Mouse (Mus musculus) heart, embryonic 11.5 days (tissue): Measurements from ENCODE around the gene Hoxb2. TPM values are rescaled to one million over a fixed set of nuclear protein-coding genes. Genes with fewer than 3 reads are reported as not detected.
A peak's percentile ranks its signal among the peaks of the same experiment; 100 is the strongest.

Source experiments
- ATAC-seq: fragments of 200-750 bp; cut with Nextera tagmentation; replicated peaks from 2 replicates; pipeline ENCODE4 v1.8.0; 2017; ENCODE audit warnings: moderate library complexity; ENCODE audit not compliant: insufficient number of reproducible peaks, low FRiP score, low TSS enrichment
- H3K27ac ChIP-seq: fragments of 300-500 bp; sonication (generic); 2 replicates; pipeline ENCODE4 v1.5.1; 2014; ENCODE audit warnings: mild to moderate bottlenecking, low read depth, low read length
- H3K27me3 ChIP-seq: fragments of 300-500 bp; sonication (generic); 2 replicates; pipeline ENCODE4 v1.6.1; 2014; ENCODE audit warnings: mild to moderate bottlenecking, low read length, mixed read lengths; ENCODE audit not compliant: control insufficient read depth, insufficient read depth
- H3K36me3 ChIP-seq: fragments of 300-500 bp; sonication (generic); 2 replicates; pipeline ENCODE4 v1.6.1; 2014; ENCODE audit warnings: mild to moderate bottlenecking, low read length, moderate library complexity, mixed read lengths; ENCODE audit not compliant: control insufficient read depth, insufficient read depth
- H3K4me1 ChIP-seq: fragments of 300-500 bp; sonication (generic); 2 replicates; pipeline ENCODE4 v1.6.1; 2014; ENCODE audit warnings: low read length; ENCODE audit not compliant: control insufficient read depth, insufficient read depth
- H3K4me2 ChIP-seq: fragments of 300-500 bp; sonication (generic); 2 replicates; pipeline ENCODE4 v1.6.1; 2014; ENCODE audit warnings: mild to moderate bottlenecking, moderate library complexity
- H3K4me3 ChIP-seq: fragments of 300-500 bp; sonication (generic); 2 replicates; pipeline ENCODE4 v1.5.1; 2014; ENCODE audit warnings: low read depth, low read length
- H3K9ac ChIP-seq: fragments of 300-500 bp; sonication (generic); 2 replicates; pipeline ENCODE4 v1.6.1; 2014; ENCODE audit warnings: mild to moderate bottlenecking, low read depth, low read length, moderate library complexity
- H3K9me3 ChIP-seq: fragments of 300-500 bp; sonication (generic); replicated peaks from 2 replicates; pipeline ENCODE4 v1.6.1; 2016; ENCODE audit warnings: low read length; ENCODE audit not compliant: control insufficient read depth
- WGBS: fragments of 180-500 bp; shearing (Covaris S2); extraction: QIAGEN DNeasy Blood & Tissue Kit; methylation state at CpG from one replicate; pipeline ENCODE4 v1.1.7; 2014; ENCODE audit not compliant: insufficient replicate concordance; 5-methylcytosine and 5-hydroxymethylcytosine counted together
- polyA plus RNA-seq: library from polyadenylated mRNA; unstranded; fragments of >200 nt; fragmentation: Nextera tagmentation; extraction: Ambion mirVana; gene quantifications from 2 replicates; pipeline ENCODE4 v1.2.1, GENCODE M21; 2014

Hoxb2 gene
- polyA plus RNA-seq, 1 experiment from 2014 or later: 7.4 TPM

- H3K9ac ChIP-seq: 0 out of 2 replicates have a peak overlapping the region, but pooled peaks have one; percentile 2
- H3K4me1 ChIP-seq: peaks cover 3% of the 10 kb centered on the region; the same call in 1 of the 2 replicates
- H3K36me3 ChIP-seq: no peaks in the 10 kb centered on the region
- no peak overlapping the region for H3K4me3 ChIP-seq
- H3K9me3 ChIP-seq: no peaks in the 10 kb centered on the region
- H3K4me2 ChIP-seq: peak overlapping the region; percentile 29; the same call in 1 of the 2 replicates
- under 1% methylated on average over 12 of the region's 12 CpGs for WGBS
- H3K27me3 ChIP-seq: peaks cover 93% of the 10 kb centered on the region
- no peak for ATAC-seq
- peak overlapping the region; percentile 41; the same call in 1 of the 2 replicates for H3K27ac ChIP-seq
These were observed 23.6 kb upstream of the Hoxb2 start for GRCm38 (mm10) chr11:96326705-96327104.

DNA sequence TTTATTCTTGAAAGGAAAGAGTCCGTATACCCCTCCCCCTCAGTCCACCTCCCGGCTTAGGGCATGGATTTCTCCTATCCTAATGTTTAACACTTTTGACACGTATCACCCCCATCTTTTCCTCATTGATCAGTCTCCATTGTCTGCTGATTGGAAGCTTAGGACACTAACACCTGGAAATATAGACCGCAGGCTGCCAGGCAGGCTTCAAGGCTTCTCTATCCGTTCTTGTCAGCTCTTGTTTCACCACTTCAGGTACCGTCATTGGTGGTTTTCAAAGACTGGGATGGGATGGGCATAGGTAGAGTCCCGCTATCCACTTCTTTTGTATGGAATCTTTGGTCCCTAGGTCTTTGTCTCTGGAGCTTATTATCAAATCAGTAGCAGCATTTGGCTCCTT is 23.2 kb upstream of the Hoxb2 start:
- Histone ChIP-seq H3K9ac (no peak overlapping the region), H3K27me3 (peaks cover 93% of the 10 kb centered on the region), H3K9me3 (no peaks in the 10 kb centered on the region), H3K4me3 (no peak overlapping the region), H3K4me2 (0 out of 2 replicates have a peak overlapping the region, but pooled peaks have one; percentile 29), H3K4me1 (peaks cover 3% of the 10 kb centered on the region; the same call in 1 of the 2 replicates), H3K27ac (no peak overlapping the region), H3K36me3 (no peaks in the 10 kb centered on the region)
- no peak for ATAC-seq
- 6% methylated on average over 7 of the region's 7 CpGs for WGBS

DNA sequence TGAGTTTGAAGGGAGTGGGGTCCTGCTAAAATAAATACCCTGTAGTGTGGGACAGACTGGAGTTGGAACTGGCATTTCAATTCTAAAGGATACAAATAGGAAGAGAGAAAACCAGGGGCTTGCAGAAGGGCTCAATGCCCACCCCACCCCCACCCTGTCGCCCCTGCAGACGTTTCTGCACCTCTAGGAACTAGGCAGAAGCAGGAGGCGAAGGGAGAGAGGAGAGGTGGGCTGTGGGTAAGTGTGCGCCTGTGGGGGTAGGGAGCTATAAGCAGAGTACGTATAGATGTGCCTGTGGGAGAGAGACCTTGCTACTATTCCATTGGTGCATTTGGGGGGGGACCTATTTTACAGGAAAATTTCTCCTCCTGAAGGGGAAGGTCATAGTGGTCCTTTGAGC is 22.6 kb upstream of the Hoxb2 start:
- Histone ChIP-seq H3K36me3 (no peaks in the 10 kb centered on the region), H3K4me3 (no peak overlapping the region), H3K4me2 (peak overlapping the region; percentile 20; the same call in 1 of the 2 replicates), H3K9me3 (no peaks in the 10 kb centered on the region), H3K27me3 (peaks cover 93% of the 10 kb centered on the region), H3K27ac (no peak overlapping the region), H3K9ac (peak overlapping the region; percentile 12; the same call in 1 of the 2 replicates), H3K4me1 (peaks cover 3% of the 10 kb centered on the region; the same call in 1 of the 2 replicates)
- WGBS: 5% methylated on average over 5 of the region's 5 CpGs
- no peak for ATAC-seq

- peaks cover 95% of the 10 kb centered on the region for H3K27me3 ChIP-seq
- peak overlapping the region; percentile 41; the same call in 1 of the 2 replicates for H3K27ac ChIP-seq
- H3K4me2 ChIP-seq: no peak overlapping the region; the same call in 1 of the 2 replicates
- no peaks in the 10 kb centered on the region for H3K36me3 ChIP-seq
- H3K9me3 ChIP-seq: no peaks in the 10 kb centered on the region
- WGBS: 6% methylated on average over 8 of the region's 8 CpGs
- peaks cover 3% of the 10 kb centered on the region; the same call in 1 of the 2 replicates for H3K4me1 ChIP-seq
- ATAC-seq: no peak
- no peak overlapping the region for H3K9ac ChIP-seq
- H3K4me3 ChIP-seq: no peak overlapping the region
These were observed 21.7 kb upstream of the Hoxb2 start for GRCm38 (mm10) chr11:96328605-96329004.

GRCm38 (mm10) chr11:96332105-96332504 is 18.2 kb upstream of the Hoxb2 start:
- peak overlapping the region; percentile 29; the same call in 1 of the 2 replicates for H3K27ac ChIP-seq
- H3K9me3 ChIP-seq: no peaks in the 10 kb centered on the region
- ATAC-seq: no peak
- H3K36me3 ChIP-seq: no peaks in the 10 kb centered on the region
- H3K9ac ChIP-seq: peak overlapping the region; percentile 22; the same call in 1 of the 2 replicates
- WGBS: 2% methylated on average over 8 of the region's 8 CpGs
- H3K4me1 ChIP-seq: 0 out of 2 replicates have a peak, but pooled peaks cover 4% of the 10 kb centered on the region
- peaks cover 98% of the 10 kb centered on the region for H3K27me3 ChIP-seq
- H3K4me2 ChIP-seq: peak overlapping the region; percentile 66
- H3K4me3 ChIP-seq: 0 out of 2 replicates have a peak overlapping the region, but pooled peaks have one; percentile 40

- Histone ChIP-seq H3K4me2 (peak overlapping the region; percentile 66), H3K9me3 (no peaks in the 10 kb centered on the region), H3K9ac (peak overlapping the region; percentile 69), H3K27ac (peak overlapping the region; percentile 57), H3K4me1 (0 out of 2 replicates have a peak, but pooled peaks cover 4% of the 10 kb centered on the region), H3K27me3 (peaks cover 98% of the 10 kb centered on the region), H3K36me3 (no peaks in the 10 kb centered on the region), H3K4me3 (peak overlapping the region; percentile 40)
- WGBS: under 1% methylated on average over 35 of the region's 35 CpGs
- no peak for ATAC-seq
These were observed 17.7 kb upstream of the Hoxb2 start for GRCm38 (mm10) chr11:96332618-96333032.

- Histone ChIP-seq H3K9me3 (no peaks in the 10 kb centered on the region), H3K4me2 (peak overlapping the region; percentile 66), H3K9ac (peak overlapping the region; percentile 69; the same call in 1 of the 2 replicates), H3K27ac (peak overlapping the region; percentile 57; the same call in 1 of the 2 replicates), H3K4me1 (0 out of 2 replicates have a peak, but pooled peaks cover 4% of the 10 kb centered on the region), H3K27me3 (peaks cover 98% of the 10 kb centered on the region), H3K36me3 (no peaks in the 10 kb centered on the region), H3K4me3 (peak overlapping the region; percentile 40)
- 5% methylated on average over 17 of the region's 17 CpGs for WGBS
- no peak for ATAC-seq
These were observed 16.9 kb upstream of the Hoxb2 start for GRCm38 (mm10) chr11:96333241-96334001.

- H3K27me3 ChIP-seq: peaks cover 98% of the 10 kb centered on the region
- H3K9ac ChIP-seq: no peak overlapping the region
- no peaks in the 10 kb centered on the region for H3K9me3 ChIP-seq
- peak overlapping the region; percentile 66 for H3K4me2 ChIP-seq
- peak overlapping the region; percentile 40; the same call in 1 of the 2 replicates for H3K4me3 ChIP-seq
- no peak for ATAC-seq
- WGBS: 13% methylated on average over 2 of the region's 2 CpGs
- H3K36me3 ChIP-seq: no peaks in the 10 kb centered on the region
- 0 out of 2 replicates have a peak, but pooled peaks cover 4% of the 10 kb centered on the region for H3K4me1 ChIP-seq
- peak overlapping the region; percentile 32; the same call in 1 of the 2 replicates for H3K27ac ChIP-seq
These were observed 16.3 kb upstream of the Hoxb2 start for GRCm38 (mm10) chr11:96334002-96334364.
